Mouse (Mus musculus): ENCODE measurements around the gene Ttc39b.

GRCm38 (mm10) chr4:83306879-83307278, 17.2 kb downstream of the Ttc39b start:
- no peak for TF ChIP-seq CTCF (IDR thresholded peaks at IDR 0.05; ENCODE audit: low read depth, low read length)
- TF ChIP-seq GATA1 (IDR thresholded peaks at IDR 0.05; ENCODE audit: borderline replicate concordance, low read length) = no peak
- no peak for TF ChIP-seq TAL1 (conservative IDR thresholded peaks at IDR 0.05; ENCODE audit: low read depth, low read length)
- TF ChIP-seq POLR2AphosphoS5 (IDR thresholded peaks at IDR 0.05; ENCODE audit: insufficient replicate concordance, low read depth, low read length) = no peak
- no peak for TF ChIP-seq GATA2 (IDR thresholded peaks at IDR 0.05; ENCODE audit: borderline replicate concordance, low read depth, low read length)

Data from G1E (cell line).